Mouse (Mus musculus) thymus, postnatal 25 days (tissue): ENCODE results near the gene Sult1a1.
A peak's percentile ranks its signal among the peaks of the same experiment; 100 is the strongest.
"Not testable (repeated sequence)": the region's sequence is repeated elsewhere in the genome, so short reads cannot be mapped to it uniquely, and the experiment has no call there.

Source experiments
- DNase-seq: peaks from one replicate; pipeline ENCODE4 v3.0.0; 2022

Gene Sult1a1

DNA sequence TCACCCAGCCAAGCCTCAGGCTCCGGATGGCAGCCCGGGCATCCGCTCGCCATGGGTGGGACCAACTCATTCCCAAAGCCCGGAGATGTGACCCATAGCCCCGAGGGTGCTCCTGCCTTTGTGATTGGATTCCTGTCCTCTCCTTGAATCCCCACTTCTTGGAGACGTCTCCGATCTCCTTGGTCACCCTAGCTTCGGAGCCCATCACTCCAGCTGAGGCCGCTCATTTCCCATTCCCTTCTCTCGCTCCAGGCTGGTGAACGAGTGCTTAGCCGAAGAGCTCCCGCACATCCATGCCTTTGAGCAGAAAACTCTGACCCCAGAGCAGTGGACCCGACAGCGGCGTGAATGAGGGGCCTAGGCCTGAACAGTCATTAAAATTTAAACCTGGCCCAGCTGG, 20.1 kb upstream of the Sult1a1 start:
- DNase-seq, result no peak

DNA sequence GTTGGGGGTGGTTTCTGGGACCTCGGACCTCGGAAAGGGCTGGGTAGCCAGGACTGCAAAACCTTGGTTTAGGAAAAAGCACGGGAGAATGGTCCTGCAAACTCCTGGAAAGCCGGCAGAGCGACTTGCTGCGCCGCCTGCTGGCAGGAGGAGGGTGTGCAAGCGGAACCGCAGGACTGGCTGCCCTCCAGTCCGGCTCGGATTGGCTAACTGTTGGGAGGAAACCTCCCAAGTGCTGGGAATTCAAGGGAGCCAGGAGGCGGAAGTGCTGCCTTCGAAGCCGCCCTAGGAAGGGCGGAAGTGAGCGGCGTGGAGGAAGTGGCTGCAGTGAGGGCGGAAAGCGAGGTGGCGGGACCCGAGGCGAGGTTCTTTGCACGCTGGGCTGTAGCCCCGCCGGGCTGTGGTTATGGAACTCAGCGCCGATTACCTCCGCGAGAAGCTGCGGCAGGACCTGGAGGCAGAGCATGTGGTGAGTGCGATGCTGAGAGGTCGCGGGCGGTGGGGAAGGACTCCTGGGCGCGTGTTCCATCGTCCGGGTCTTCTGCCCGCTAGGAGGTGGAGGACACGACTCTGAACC, 19.5 kb upstream of the Sult1a1 start, which contains the start of gene Slx1b:
TSS of gene Slx1b (minus strand) at position 154 of the 577 bp plus-strand sequence.
- peak; percentile 91 for DNase-seq

DNA sequence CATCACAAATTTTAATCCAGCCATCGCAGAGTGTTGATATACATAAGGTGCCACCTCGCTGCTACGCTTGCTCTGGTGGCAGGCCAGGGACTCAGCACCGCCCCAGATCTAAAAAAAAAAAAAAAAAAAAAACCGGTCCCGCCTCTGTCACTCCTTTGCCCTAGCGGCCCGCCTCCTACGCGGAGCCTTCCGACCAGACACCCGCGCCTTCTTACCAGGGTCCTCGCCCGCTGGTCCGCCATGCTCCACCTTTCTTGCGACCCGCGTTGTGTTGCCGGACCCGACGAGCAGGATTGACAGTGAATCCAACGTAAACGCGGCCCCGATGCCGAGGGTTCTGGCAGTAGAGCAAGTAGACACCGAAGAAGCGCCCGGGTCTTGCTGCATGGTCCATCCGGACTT, 19.0 kb upstream of the Sult1a1 start, which contains the start of gene Bola2:
TSS of gene Bola2 (plus strand) at position 192 of the 402 bp plus-strand sequence.
- DNase-seq, result peak; percentile 79

DNA sequence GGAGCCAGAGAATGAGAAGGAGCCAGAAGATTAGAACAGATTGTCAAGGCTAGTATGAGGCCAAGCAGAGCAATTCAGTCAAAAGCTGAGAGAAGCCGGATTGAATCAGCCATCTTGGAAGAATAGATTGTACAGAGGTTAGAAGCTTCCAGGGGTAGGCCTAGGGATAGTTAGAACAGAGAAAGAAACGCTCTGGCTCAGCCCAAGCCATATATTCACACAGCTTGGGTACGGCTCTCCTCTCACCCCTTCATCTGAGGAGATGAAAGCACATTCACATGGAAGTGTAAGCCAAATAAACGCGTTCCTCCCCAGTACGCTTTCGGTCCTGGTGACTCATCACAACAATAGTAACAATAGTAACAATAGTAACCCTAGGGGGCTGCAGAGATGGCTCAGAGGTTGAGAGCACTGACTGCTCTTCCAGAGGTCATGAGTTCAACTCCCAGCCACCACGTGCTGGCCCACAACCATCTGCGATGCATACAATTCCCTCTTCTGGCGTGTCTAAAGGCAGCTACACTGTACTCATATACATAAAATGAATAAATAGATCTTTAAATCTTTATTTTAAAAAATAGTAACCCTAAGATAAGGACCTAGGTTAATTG, 18.3 kb upstream of the Sult1a1 start:
- DNase-seq, result no peak

DNA sequence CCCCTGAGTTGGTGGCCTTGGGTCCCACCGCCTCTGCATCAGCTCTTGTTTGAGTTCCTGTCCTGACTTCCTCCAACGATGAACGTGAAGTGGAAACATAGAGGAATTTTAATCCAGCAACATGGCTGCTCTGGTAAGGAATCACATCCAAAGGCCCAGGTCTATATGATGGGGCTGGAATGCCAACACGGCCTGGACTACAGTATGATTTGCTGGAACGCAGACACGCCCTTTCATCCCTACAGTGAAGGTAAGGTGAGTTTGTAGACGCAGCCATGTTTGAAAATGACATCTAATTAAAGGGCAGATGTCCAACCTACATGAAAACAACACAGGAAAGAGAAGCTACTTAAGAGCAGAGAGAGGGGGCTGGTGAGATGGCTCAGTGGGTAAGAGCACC, 17.5 kb upstream of the Sult1a1 start:
- no peak for DNase-seq

DNA sequence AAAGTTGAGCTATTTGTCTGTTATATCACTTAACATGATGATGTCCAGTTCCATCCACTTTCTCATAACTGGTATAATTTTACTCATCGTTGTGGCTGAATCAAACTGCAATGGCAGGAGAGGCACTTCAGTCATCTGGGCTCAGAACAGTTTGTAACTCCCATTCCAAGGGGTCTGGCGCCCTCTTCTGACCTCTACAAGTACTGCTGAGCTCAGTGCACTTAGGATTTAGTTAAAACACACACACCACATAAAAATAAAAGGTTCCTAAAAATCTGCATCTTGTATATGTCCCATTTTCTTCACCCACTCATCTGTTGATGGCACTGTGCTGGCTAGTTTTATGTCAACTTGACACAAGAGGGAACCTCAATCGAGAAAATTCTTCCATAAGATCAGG, 17.0 kb upstream of the Sult1a1 start:
- DNase-seq, result peak; percentile 88

DNA sequence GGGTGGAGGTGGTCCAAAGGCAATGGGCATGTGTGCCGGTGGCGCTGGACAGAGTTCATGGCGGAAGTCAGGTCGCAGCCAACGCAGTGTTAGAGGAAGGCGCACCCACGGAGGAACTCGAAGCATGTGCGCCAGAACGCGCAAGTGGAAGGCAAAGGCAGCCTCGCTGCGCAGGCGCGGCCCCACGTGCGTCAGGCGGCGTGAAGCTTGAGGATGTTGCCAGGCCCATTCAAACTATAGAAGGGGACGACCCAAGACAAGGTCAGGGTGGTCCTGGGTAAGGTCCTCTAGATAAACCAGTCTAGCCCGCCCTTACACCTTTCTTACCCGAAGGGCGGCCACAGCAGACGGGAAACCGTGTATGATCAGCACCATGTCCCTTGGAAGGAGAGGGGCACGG, 16.2 kb upstream of the Sult1a1 start:
- DNase-seq, result no peak

DNA sequence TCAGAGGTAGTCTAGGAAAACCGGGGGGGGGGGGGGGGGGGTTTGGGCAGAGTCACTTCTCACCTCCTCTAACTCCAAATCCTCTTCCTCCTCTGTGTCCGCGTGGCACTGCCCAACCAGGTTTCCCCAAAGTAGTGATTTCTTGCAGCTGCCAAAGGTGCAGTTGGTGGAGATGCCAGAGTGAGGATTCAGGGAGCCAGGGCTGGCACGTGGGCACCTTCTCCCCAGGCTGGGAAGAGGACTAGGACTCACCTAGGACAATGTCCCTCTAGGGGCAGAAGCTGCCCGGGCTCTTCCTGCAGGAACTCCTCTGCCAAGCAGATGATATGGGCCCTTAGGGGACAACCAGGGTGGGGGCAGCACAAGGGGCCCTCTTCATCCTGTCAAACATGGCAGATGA, 15.4 kb upstream of the Sult1a1 start:
- DNase-seq, result no peak

DNA sequence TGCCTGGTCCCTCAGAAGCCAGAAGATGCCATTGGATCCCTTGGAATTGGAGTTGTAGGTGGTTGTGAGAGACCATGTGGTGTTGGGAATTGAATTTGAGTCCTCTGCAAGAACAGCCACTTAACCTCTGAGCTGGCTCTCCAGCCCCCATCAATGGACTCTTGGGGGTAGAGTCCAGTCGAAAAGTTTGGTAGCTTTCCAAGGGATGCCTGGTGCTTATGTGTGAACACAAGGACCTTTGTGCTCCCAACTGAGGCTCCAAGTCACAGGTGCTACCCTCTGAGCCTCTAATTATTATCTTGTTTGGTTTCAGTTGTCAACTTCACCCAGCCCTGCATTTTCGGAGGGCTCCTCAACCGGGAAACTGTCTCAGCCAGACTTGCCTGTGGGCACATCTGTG, 14.5 kb upstream of the Sult1a1 start:
- no peak for DNase-seq

DNA sequence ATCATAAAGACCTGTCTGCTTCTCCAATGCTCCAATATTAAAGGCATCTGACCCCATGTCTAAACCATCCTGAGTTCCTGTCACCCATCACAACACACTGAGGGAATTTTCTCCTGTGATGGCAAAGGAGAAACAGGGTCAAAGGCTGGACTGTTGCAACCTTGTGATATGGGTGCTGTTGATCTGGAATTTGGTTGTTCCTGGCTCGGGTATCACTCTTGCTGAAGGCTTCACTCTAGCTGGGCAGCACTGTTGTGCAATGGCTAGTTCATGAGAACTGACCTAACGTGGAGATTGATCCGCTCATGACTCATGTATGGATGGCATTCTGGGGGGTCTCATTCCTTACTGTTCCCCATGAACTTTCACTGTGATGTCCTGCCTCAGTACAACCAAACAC, 12.8 kb upstream of the Sult1a1 start:
- no peak for DNase-seq

DNA sequence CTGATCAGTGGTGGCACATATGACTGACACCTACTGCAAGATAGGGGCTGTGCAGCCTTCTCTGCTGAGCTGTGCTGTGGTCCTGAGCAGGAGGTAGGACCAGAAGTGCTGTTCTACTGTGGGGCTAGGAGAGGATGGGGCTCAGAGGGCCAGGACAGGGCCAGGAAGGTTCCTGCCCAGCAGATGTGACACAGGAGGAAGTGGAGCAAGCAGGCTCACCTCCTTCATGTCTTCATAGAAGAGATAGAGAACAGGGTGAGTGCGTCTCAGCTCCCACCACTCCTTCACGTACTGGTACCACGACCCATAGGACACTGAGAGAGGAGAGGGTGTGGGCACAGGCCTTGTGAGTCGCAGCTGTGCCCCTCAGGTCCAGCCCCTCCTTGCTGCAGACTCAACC, 11.9 kb upstream of the Sult1a1 start:
- DNase-seq, result not testable (repeated sequence)

DNA sequence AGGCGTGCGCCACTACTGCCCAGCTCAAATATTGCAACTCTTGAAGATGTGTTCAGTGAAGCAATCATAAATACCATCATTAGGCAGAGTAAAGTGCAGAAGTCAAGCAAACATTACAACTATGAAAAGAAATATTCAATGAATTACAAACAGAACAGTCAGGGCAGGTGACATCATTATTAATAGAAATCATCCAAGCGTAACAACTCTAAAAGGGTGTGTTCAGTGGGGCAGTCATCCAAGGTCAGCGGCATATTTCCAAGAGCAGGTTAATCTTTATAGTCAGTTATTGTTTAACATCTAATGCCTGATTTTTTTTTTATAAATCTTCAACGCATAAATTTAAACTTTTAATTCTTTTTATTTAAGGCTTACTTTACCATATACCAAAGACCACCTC, 5.0 kb upstream of the Sult1a1 start:
- DNase-seq, result no peak

DNA sequence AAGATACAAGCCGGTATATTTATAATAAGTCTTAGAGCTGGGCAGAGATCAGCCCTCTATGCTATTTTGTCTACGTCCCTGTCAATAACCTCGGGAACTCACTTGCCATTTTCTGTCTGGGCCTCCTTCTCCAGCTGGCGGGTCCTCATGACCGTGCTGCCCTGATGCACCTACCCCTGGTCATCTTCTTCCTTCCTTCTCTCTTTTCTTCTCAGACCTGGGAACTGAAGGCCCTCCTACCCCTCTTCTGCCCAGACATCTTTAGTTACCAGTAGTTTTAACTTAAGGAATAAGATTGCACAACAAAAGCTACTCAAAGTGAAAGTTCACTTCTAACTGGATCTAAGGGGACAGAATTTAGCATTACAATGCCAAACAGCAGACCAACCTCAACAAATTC, 3.5 kb upstream of the Sult1a1 start:
- DNase-seq, result no peak

DNA sequence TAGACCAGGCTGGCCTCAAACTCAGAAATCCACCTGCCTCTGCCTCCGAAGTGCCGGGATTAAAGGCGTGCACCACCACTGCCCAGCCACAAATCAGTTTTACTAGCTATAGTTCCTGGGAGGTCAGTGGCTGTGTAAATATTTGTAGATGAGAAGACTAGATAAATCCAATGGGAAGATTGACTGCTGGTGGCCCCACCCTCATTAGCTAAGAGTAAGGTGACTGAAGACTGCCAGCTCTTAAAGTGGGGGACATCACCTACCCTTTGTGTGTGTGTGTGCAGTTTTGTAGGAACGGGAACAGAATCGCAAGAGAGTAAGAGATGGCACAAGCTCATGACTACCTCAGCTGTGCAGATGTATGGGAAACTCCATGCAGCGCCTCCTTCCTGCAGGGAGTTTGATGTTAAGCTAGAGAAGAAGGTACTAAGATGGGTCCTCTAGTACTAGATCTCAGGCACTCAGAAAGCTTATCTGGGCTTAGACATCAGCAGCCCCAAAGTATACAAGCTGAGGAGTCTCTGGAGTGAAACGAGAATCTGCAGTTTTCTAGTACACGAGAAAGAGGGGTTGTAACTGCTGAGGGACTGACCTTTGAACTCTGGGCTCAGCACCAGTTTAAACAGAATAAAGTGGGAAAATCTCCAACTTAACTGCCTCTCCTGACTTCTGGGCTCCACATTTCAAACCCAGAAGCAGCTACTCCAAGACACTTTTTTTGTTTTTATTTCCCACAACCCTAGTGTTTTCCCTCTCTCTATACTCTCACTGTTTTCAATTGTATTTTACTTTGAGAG, 2.5 kb upstream of the Sult1a1 start:
- no peak for DNase-seq

DNA sequence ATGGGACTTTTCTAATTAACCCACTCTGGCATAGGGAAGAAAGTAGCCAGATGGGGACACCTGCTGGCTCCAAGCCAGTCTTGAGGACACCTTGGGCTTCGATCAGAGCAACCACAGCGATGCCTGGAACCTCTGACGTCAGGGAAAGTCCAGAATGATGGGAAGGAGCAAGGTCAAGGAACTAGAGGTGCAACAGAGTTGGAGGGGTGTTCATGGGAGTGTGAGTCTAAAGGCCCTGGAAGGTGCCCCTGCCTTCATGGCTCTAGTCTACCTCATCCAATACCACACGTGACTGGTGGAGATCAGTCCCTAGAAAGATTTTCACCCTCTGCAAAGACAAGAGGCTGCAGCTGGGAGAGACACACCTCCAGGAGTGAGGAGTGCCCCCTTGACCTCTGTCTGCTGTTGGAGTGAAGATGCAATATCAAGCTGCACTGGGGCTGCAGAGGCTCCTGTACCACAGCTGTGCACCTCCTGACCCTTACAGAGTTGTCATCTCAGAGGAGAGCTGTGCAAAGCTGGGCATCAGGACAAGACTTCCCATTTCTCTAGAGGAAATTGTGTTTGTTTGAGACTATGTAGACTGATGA, 494 bp upstream of the Sult1a1 start:
- no peak for DNase-seq

DNA sequence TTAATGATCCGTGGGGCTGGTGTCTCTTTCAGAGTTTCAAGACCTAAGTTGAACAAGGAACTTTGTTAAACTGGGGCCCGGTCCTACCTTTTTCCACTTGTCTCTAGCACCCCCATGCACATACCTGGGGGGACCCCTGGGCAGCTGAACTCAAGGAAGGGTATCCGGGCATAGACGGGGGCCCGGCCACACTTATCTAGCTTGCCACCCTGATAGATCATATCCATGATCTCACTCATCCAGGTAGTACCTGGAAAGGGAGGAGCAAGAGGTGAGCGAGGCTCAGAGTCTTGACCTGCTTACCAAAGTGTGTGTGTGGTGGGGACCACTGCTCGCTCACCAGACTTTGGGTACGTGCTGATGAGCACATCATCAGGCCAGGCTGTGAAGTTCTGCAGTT, 1.1 kb downstream of the Sult1a1 start:
- no peak for DNase-seq

DNA sequence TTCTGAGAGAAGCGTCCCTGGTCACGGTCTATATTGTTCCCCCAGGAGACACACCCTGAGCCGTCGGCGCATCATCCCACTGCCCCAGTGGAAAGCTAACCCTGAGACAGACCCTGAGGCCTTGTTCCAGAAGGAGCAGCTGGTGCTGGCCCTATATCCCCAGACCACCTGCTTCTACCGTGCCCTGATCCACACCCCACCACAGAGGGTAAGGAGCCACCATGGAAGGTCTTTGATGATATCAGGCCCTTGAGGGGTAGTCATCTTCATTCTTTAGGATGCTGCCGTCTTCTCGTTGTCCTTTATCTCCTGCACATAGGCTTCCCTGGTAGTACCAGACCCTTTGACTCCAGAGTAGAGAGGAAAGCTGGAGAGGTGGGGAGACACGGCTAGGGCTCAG, 4.1 kb downstream of the Sult1a1 start:
- DNase-seq, result no peak

DNA sequence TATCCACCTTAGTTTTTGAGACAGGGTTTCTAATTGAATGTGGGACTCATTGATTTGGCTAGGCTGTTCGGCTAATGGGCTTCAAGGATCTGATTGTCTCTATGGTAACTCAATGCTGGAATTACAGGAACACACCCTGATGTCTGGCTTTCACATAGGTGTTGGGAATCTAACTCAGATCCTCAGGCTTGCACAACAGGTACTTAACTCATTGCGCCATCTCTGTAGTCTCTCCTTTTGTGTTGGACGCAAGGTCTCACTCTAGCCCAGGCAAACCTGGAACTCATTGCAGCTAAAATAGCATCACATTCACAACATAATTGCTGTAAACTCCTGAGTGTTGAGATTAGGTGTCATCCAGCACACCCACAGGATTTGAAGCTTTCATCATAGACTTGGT, 6.1 kb downstream of the Sult1a1 start:
- DNase-seq, result no peak

DNA sequence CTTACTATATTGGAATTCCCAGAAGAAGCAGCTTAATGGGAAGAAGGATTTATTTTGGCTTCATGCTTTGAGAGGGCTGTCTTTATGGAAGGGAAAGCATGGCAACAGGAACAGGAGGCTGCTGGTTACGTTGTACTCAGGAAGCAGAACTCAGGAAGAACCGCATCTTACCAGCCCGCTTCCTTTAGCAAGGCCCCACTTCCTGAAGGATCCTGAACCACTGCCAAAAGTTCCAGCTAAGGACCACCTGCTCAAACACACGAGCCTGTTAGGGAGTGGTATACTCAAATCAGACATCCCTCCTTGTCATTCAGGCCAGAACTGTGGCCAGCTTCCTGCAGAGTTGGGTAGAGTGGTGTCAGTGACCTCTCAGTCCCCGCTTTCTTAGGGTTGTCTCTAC, 7.8 kb downstream of the Sult1a1 start:
- no peak for DNase-seq

DNA sequence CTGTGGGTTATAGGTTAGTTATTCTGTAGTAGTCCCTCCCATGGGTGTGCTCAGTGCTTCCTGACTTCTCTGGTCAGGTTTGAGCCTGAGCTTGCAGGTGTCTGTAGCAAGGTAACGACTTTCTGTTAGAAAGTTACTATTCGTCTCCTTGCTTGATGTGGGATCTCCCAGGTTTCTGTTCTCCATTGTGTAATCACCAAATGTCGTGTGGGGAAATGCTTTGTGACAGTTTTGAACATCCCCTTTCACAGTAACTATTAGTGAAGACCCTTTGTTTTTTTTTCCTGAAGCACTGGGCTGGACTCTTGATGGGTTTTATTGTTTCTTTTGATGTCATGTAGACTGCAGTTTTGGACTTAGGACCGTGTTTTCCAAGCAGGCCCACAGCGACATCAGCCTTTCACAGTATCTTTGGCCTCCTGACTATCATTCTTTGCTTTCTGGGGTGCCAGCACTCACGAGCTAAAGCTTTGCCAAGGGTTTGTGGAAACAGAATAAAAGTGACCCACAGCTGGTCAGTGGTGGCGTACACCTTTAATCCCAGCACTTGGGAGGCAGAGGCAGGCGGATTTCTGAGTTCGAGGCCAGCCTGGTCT, 8.6 kb downstream of the Sult1a1 start:
- DNase-seq, result no peak

DNA sequence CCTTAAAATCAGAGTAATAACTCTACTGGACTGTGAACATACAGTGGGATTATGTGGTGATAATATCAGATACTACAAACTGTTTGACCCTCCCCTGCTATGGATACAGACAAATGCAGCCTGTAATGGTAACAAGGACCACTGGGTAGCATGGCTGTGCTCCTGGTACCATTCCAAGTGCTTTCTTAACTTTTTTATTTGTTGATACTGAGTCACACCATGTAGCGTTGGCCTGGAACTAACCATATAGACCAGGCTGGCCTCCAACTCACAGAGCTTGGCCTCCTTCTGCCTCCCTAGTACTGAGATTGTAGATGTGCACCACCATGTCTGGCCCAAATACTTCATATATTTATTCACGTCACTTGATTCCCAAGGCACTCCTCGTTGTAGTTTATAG, 11.0 kb downstream of the Sult1a1 start:
- DNase-seq, result no peak

DNA sequence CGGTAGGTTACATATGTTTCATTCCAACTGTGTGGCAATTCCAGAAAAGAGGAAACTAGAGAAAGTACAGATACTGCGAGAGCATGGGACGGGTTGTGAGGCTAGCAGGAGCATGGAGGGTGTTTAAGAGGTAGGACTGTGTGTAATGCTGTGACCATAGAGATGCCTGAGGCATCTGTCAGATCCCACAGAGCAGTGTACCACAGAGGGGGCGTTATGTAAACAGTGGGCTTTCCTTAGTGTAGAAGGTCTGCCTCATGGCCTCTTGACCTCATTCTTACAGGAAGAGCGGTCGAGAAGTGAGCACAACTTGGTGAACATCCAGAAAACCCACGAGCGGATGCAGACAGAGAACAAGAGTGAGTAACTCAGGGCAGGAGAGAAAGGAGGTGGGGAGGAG, 12.6 kb downstream of the Sult1a1 start:
- DNase-seq, result no peak

DNA sequence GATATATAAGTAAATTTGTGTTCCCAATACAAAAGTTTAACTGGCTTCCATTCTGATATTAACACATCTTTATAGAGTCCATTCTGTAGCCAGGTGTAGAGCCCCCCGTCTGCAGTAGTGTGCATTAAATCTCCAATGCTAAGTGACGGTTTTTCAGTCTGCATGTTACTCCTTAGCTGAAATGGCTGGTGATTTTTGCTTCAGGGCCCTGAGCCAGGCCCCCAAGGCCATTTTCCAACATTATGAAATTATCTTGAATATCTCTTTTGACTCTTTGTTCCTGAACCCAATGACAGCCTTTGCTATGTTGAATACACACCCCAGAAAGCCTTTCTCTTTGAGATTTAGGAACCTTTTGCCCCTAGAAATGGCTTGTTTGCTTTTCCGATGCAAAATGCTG, 16.5 kb downstream of the Sult1a1 start:
- DNase-seq, result no peak

DNA sequence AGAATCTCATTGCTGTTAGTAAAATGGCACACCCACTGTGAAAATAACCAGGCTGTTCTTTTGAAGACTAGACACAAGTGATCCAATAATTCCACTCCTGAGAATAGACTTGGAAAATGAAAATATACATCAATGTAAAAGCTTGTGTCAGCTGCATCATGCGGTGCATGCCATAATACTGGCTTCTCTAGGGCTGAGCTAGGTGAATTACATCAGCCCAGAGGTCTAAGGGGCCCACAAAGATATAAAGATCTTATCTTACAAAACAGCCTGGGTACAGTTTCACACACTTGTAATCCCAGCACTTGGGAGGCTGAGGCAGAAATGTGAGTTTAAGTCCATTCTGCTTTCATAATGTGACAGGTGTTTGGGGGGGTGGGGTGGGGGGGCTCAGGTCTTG, 18.7 kb downstream of the Sult1a1 start:
- no peak for DNase-seq
